Mouse (Mus musculus) adipose tissue, adult 10 weeks (tissue): ENCODE measurements around the gene Dnajb4. TPM values are rescaled to one million over a fixed set of nuclear protein-coding genes. Genes with fewer than 3 reads are reported as not detected.

ENCODE experiments used
- polyA plus RNA-seq: library from polyadenylated mRNA; stranded (reverse); fragments of 350-450 nt; fragmentation: Illumina TruSeq; extraction: RNeasy Lipid Tissue Mini Kit (QIAGEN cat#74804); gene quantifications from one replicate; pipeline ENCODE4 v1.2.3, GENCODE M21; 2014; ENCODE audit warnings: low read depth, low replicate concordance

The Dnajb4 gene
- polyA plus RNA-seq = 38.4 TPM

DNA sequence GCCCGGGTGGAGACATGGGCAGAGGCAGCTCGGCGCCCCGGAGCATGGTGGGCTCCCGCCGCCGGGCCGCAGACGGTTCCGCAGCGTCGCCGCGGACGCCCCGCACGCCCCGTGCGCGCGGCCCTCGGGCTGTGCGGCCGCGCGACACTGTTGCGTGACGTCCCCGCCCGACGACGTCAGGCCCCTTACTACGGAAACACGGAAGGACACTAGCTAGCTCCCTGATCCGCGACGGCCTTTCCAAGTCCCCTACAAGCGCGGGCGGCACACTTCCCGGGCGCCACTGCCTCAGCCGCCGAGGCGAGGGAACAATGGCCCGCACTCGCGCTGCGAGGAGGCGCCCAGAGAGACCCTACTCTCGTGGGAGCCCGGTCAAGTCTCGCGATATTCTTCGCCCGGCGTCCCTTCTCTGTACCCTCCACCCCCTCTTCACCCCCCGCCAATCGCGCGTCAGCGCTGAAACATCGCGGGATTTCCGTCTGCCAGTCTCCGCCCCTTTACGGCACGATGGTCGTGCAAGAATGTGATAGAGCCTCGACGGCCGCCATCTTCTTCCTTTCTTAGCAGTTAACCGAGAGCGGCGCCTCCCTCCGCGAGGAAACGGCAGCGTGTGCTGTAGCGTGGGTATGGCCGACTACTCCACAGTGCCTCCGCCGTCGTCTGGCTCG is at the start of gene Dnajb4, which contains the start of gene Fubp1:
TSS of gene Dnajb4 (minus strand) at position 336 of the 668 bp plus-strand sequence.
TSS of gene Fubp1 (plus strand) at position 456 of the 668 bp plus-strand sequence.

DNA sequence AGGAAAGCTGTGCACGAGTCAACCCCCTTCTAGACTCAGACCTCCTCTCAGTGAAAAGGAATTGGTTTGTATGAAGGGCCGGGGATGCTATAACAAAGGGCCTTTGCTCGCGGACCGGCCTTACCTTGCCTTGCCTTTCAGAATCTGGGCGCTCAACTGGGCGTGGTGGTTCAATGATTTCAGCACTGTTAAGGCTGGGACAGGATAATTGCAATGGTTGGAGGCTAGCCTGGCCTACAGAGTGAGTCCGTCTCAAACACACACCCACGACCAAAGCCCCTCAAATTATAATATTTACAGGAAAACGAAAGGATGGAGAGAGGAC is 44.0 kb downstream of the Dnajb4 start, which contains the start of gene Gipc2:
TSS of gene Gipc2 (minus strand) at position 132 of the 325 bp plus-strand sequence.

Other genes with a start within 250 kb of the Dnajb4 start
- 8.0 TPM for gene Gipc2, start 44.1 kb downstream of the Dnajb4 start, polyA plus RNA-seq
- gene Fubp1, start 120 bp upstream of the Dnajb4 start, polyA plus RNA-seq = 51.6 TPM
- 14.4 TPM for gene Nexn, start 56.0 kb upstream of the Dnajb4 start, polyA plus RNA-seq
- gene Miga1, start 130.1 kb upstream of the Dnajb4 start, polyA plus RNA-seq = 23.5 TPM
- 46.3 TPM for gene Usp33, start 136.2 kb upstream of the Dnajb4 start, polyA plus RNA-seq
- 30.6 TPM for gene Zzz3, start 185.2 kb upstream of the Dnajb4 start, polyA plus RNA-seq